In the genomic region with DNA sequence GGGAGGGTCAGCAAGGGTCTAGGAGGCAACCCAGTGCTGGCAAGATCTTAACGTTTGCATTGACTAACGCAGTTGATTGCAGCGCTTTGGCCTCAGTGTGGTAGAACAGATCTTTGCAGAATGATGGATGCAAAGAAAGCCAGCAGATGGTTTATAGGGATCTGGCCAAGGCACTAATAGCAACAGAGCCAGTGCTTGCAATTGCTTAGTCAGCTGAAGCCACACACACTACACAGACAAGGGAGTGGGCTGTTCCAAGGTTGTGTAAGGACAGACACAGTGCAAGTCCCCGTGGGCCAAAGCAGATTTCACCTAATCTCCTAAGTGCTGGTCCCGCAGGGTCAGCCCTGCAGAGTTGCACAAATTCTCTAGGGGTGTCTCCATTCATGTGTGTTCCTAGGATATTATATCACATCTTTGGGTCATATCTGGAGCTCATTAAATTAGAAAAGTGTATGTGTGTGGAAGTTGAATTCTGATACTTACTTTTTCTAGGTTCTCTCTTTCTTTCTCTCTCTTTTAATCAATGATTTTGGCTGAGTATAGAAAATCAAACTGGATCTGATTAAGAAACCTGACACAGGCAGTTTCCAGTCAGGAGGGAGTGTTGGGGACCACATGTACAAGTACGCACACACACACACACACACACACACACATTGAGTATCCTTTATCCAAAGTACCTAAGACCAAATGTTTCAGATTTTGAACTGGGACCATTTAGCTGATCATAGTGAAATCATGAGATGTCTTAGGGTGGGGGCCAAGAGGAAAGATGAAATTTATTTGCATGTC, we compare ENCODE assay signal across 15 mouse cellular contexts.
DNase-seq lines count a peak whose midpoint lies in the region; ATAC-seq and TF ChIP-seq lines count a peak whose summit lies in the region.
"Had no signal": no experiment of that assay in that cellular context is flagged by ENCODE, and none has a peak within 500 bp of the region (broad histone marks: within the 10 kb centered on the region; RNA-seq: fewer than 3 reads in every experiment).

No protein-coding gene starts in this region.

- DNase-seq in adrenal gland, postnatal 10 days, result peak; percentile 11
- no peak for DNase-seq in adrenal gland, adult 2 months
- peak; percentile 58 for DNase-seq in heart, embryonic 10.5 days (ENCODE audit: low spot score)
- peak; percentile 43 for DNase-seq in lung, embryonic 14.5 days
- no peak for DNase-seq in lung, postnatal 14 days
- no peak for DNase-seq in spleen, postnatal 36 days (ENCODE audit: low spot score in 2 of 2)
- DNase-seq: kidney, adult 9 months; right cerebral cortex, postnatal 25 days had no signal

- no peaks in the 10 kb centered on the region for H3K36me3 ChIP-seq in heart, embryonic 10.5 days
- H3K36me3 ChIP-seq in heart, embryonic 12.5 days, result no peaks in the 10 kb centered on the region
- H3K36me3 ChIP-seq in lung, embryonic 14.5 days (ENCODE audit: insufficient read depth), result no peaks in the 10 kb centered on the region
- no peaks in the 10 kb centered on the region for H3K36me3 ChIP-seq in embryonic facial prominence, embryonic 15.5 days
- H3K36me3 ChIP-seq: limb, embryonic 13.5 days; midbrain, embryonic 10.5 days had no signal

- no peak overlapping the region for H3K4me3 ChIP-seq in heart, embryonic 10.5 days
- no peak overlapping the region for H3K4me3 ChIP-seq in heart, embryonic 12.5 days
- H3K4me3 ChIP-seq in lung, embryonic 14.5 days (ENCODE audit: low read depth, low read length), result no peak overlapping the region
- H3K4me3 ChIP-seq in embryonic facial prominence, embryonic 15.5 days (replicated peaks), result no peak overlapping the region
- H3K4me3 ChIP-seq: limb, embryonic 13.5 days; midbrain, embryonic 10.5 days had no signal

- WGBS in heart, embryonic 10.5 days, result 78% methylated on average over 6 of the region's 6 CpGs
- WGBS in heart, embryonic 12.5 days, result 70% methylated on average over 6 of the region's 6 CpGs
- 56% methylated on average over 6 of the region's 6 CpGs for WGBS in lung, embryonic 14.5 days
- WGBS in embryonic facial prominence, embryonic 15.5 days, result 56% methylated on average over 6 of the region's 6 CpGs

- no peaks in the 10 kb centered on the region for H3K27me3 ChIP-seq in heart, embryonic 10.5 days (ENCODE audit: insufficient read depth, poor library complexity, severe bottlenecking)
- H3K27me3 ChIP-seq in heart, embryonic 12.5 days (replicated peaks), result no peaks in the 10 kb centered on the region
- H3K27me3 ChIP-seq in lung, embryonic 14.5 days (ENCODE audit: insufficient read depth, low read length), result no peaks in the 10 kb centered on the region
- H3K27me3 ChIP-seq in embryonic facial prominence, embryonic 15.5 days, result no peaks in the 10 kb centered on the region
- H3K27me3 ChIP-seq: CH12.LX; limb, embryonic 13.5 days had no signal

- no peaks in the 10 kb centered on the region for H3K4me1 ChIP-seq in heart, embryonic 10.5 days
- H3K4me1 ChIP-seq in heart, embryonic 12.5 days (replicated peaks), result no peaks in the 10 kb centered on the region
- H3K4me1 ChIP-seq in lung, embryonic 14.5 days (ENCODE audit: insufficient read depth), result no peaks in the 10 kb centered on the region
- H3K4me1 ChIP-seq in embryonic facial prominence, embryonic 15.5 days, result 0 out of 2 replicates have a peak, but pooled peaks cover 3% of the 10 kb centered on the region
- H3K4me1 ChIP-seq: limb, embryonic 13.5 days had no signal

- no peak overlapping the region for H3K4me2 ChIP-seq in heart, embryonic 12.5 days
- no peak overlapping the region for H3K4me2 ChIP-seq in lung, embryonic 14.5 days
- no peak overlapping the region for H3K4me2 ChIP-seq in embryonic facial prominence, embryonic 15.5 days (replicated peaks)
- H3K4me2 ChIP-seq: hindbrain, embryonic 14.5 days; limb, embryonic 13.5 days had no signal

- H3K9me3 ChIP-seq in heart, embryonic 10.5 days, result no peaks in the 10 kb centered on the region
- no peaks in the 10 kb centered on the region for H3K9me3 ChIP-seq in heart, embryonic 12.5 days (replicated peaks)
- H3K9me3 ChIP-seq in lung, embryonic 14.5 days (ENCODE audit: low read depth, low read length), result no peaks in the 10 kb centered on the region
- H3K9me3 ChIP-seq in embryonic facial prominence, embryonic 15.5 days (replicated peaks), result no peaks in the 10 kb centered on the region
- H3K9me3 ChIP-seq: limb, embryonic 13.5 days; midbrain, embryonic 10.5 days had no signal

- ATAC-seq in heart, embryonic 12.5 days (ENCODE audit: insufficient number of reproducible peaks, low FRiP score), result no peak
- ATAC-seq in lung, embryonic 14.5 days (ENCODE audit: insufficient read depth), result no peak
- peak; percentile 60; the same call in 1 of the 2 replicates for ATAC-seq in embryonic facial prominence, embryonic 15.5 days (ENCODE audit: insufficient number of reproducible peaks, low FRiP score, low TSS enrichment, low read depth)
- ATAC-seq: activated CD4-positive, CD25-positive, alpha-beta regulatory T cell, adult 4 months had no signal

- no peak overlapping the region for H3K9ac ChIP-seq in heart, embryonic 12.5 days
- H3K9ac ChIP-seq in lung, embryonic 14.5 days, result no peak overlapping the region
- H3K9ac ChIP-seq in embryonic facial prominence, embryonic 15.5 days, result no peak overlapping the region
- H3K9ac ChIP-seq: hindbrain, embryonic 14.5 days; limb, embryonic 13.5 days had no signal

- TF ChIP-seq CTCF in lung, embryonic 14.5 days (IDR thresholded peaks at IDR 0.05; ENCODE audit: low read depth), result 0 out of 2 replicates have a peak, but pooled peaks have one; percentile 8

- no peak overlapping the region for H3K27ac ChIP-seq in heart, embryonic 10.5 days
- no peak overlapping the region for H3K27ac ChIP-seq in heart, embryonic 12.5 days (ENCODE audit: poor library complexity, severe bottlenecking)
- H3K27ac ChIP-seq in lung, embryonic 14.5 days (ENCODE audit: low read depth), result no peak overlapping the region
- no peak overlapping the region for H3K27ac ChIP-seq in embryonic facial prominence, embryonic 15.5 days (replicated peaks)
- H3K27ac ChIP-seq: hindbrain, embryonic 14.5 days; limb, embryonic 13.5 days; midbrain, embryonic 10.5 days had no signal

Comparison
In these comparisons a context has a peak if more than half of its experiments do, and no peak if none do; other contexts are left out.
1. DNase-seq: peak in adrenal gland, postnatal 10 days (single experiment), heart, embryonic 10.5 days (single experiment) and lung, embryonic 14.5 days (single experiment); none in adrenal gland, adult 2 months (single experiment), lung, postnatal 14 days (single experiment) and spleen, postnatal 36 days (0 of 2).